Mouse (Mus musculus) C2C12 (cell line): ENCODE measurements around the gene Sbno1. TPM values are rescaled to one million over a fixed set of nuclear protein-coding genes. Genes with fewer than 3 reads are reported as not detected.
"Not testable (repeated sequence)": the region's sequence is repeated elsewhere in the genome, so short reads cannot be mapped to it uniquely, and the experiment has no call there.

Experiments used
- H3K27me3 ChIP-seq: one replicate; pipeline ENCODE4 v1.6.1; 2011; ENCODE audit not compliant: control insufficient read depth, insufficient read depth, insufficient read length
- H3K36me3 ChIP-seq: one replicate; pipeline ENCODE4 v1.6.1; 2011; ENCODE audit not compliant: control insufficient read depth, insufficient read depth
- H3K4me3 ChIP-seq: one replicate; pipeline ENCODE4 v1.5.1; 2011; ENCODE audit warnings: mild to moderate bottlenecking, control low read depth; ENCODE audit not compliant: poor library complexity, insufficient read depth, severe bottlenecking
- H3K79me2 ChIP-seq: one replicate; pipeline ENCODE4 v1.6.1; 2011; ENCODE audit not compliant: control insufficient read depth, insufficient read depth
- H3K79me3 ChIP-seq: one replicate; pipeline ENCODE4 v1.6.1; 2011; ENCODE audit warnings: low read depth, control low read depth
- H3ac ChIP-seq: one replicate; pipeline ENCODE3; 2011; ENCODE audit warnings: low read depth; ENCODE audit not compliant: control insufficient read depth, insufficient read length
- CEBPB ChIP-seq: IDR thresholded peaks from one replicate; pipeline ENCODE4 v1.6.1; 2011; ENCODE audit warnings: low read depth, mild to moderate bottlenecking, control low read depth, moderate library complexity
- CTCF ChIP-seq: IDR thresholded peaks from one replicate; pipeline ENCODE4 v1.5.1; 2011; ENCODE audit not compliant: control insufficient read depth, insufficient read depth, insufficient read length
- FOSL1 ChIP-seq: IDR thresholded peaks from one replicate; pipeline ENCODE4 v1.8.0; 2011; ENCODE audit warnings: mild to moderate bottlenecking, low read length; ENCODE audit not compliant: poor library complexity, insufficient read depth, severe bottlenecking
- MAX ChIP-seq: IDR thresholded peaks from one replicate; pipeline ENCODE4 v1.6.1; 2011; ENCODE audit warnings: mild to moderate bottlenecking, control low read depth
- MYOD1 ChIP-seq: IDR thresholded peaks from one replicate; pipeline ENCODE4 v1.6.1; 2011; ENCODE audit warnings: low read depth; ENCODE audit not compliant: control insufficient read depth, insufficient read length
- MYOG ChIP-seq: IDR thresholded peaks from one replicate; pipeline ENCODE4 v1.6.1; 2011; ENCODE audit not compliant: control insufficient read depth, insufficient read length; ENCODE audit errors: extremely low read depth
- USF1 ChIP-seq: IDR thresholded peaks from one replicate; pipeline ENCODE4 v1.6.1; 2011; ENCODE audit warnings: low read depth, mild to moderate bottlenecking, control low read depth, moderate library complexity
- polyA plus RNA-seq: library from polyadenylated mRNA; unstranded; fragments of >200 nt; fragmentation: generic; extraction: Trizol; gene quantifications from one replicate; pipeline ENCODE4 v1.2.1, GENCODE M21; 2012; ENCODE audit warnings: missing spikeins

The Sbno1 gene
- polyA plus RNA-seq, 1 experiment: 13.0 TPM

DNA sequence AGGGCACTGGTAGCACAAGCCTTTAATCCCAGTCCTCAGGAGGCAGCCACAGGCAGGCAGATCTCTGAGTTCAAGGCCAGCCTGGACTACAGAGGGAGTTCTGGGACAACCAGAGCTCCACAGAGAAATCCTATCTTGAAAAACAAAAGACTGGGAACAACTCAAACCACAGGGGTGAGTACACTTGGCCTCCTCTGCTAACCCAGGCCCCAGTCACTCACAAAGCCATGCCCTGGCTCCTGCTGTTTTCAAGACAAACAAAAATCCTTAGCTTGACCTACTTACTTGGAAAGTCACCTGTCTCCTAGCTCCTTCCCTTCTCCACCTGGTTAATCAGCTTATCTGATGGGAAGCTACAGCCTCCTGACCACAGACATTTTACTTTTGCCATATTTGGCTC, 39.1 kb upstream of the Sbno1 start:
- no peak overlapping the region for H3K4me3 ChIP-seq
- H3K27me3 ChIP-seq: no peaks in the 10 kb centered on the region
- no peaks in the 10 kb centered on the region for H3K79me3 ChIP-seq
- TF ChIP-seq CEBPB (no peak), MAX (no peak), MYOD1 (no peak), FOSL1 (no peak), USF1 (no peak), CTCF (no peak), MYOG (no peak)
- H3K36me3 ChIP-seq: peaks cover 26% of the 10 kb centered on the region
- no peaks in the 10 kb centered on the region for H3K79me2 ChIP-seq
- no peak overlapping the region for H3ac ChIP-seq

DNA sequence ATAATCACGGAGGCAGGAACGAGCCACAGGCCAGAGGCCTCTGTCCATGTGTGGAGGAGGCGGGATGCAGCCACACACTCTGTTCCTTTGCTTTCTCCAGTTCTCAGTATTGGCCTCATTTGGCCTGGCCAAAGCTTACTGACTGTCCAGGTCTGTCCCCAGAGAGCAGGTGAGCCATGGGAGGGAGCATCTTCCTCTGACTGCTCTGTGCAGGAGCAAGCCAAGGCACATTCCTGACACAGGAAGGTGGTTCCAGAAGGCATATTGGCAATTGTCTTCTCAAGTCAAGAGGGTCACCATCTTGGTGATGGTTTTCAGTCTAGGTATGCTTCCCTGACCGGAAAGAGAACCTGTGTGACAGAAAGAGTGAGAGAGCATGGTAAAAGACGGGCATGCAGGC, 37.7 kb upstream of the Sbno1 start:
- H3K79me3 ChIP-seq: no peaks in the 10 kb centered on the region
- no peak overlapping the region for H3ac ChIP-seq
- TF ChIP-seq MYOG: no peak
- no peak overlapping the region for H3K4me3 ChIP-seq
- no peaks in the 10 kb centered on the region for H3K79me2 ChIP-seq
- H3K27me3 ChIP-seq: no peaks in the 10 kb centered on the region
- H3K36me3 ChIP-seq: peaks cover 40% of the 10 kb centered on the region

DNA sequence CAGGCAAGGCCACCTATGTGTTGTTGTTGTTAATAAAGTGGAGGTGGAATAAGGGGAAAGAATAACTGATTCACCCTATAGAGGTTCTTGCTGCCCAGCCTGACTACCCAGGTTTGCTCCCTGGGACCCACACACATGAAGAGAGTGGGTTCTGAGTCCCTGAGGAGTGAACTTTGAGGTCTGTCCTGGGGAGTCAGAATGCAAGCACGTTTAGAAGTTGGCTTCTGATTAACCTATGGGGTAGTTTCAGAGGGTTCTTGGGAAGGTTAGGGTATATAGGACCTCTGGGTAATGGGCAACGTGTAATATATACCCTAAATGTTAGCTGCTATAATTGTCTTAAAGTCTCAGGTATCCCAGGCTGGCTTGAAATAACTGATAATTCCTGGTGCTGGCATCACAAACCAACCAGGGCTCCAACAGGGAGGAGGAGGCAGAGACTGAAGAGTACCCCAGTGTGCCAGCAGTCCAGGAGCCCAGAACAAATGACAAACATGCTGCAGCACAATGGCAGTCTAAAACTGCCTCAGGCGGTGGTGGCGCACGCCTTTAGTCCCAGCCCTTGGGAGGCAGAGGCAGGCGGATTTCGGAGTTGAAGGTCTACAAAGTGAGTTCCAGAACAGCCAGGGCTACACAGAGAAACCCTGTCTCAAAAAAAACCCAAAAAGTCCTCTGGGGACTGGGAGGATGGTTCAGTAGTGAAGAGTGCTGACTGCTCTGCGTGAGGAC, 36.7 kb upstream of the Sbno1 start:
- TF ChIP-seq MYOD1: no peak
- TF ChIP-seq MYOG: no peak
- TF ChIP-seq MAX: no peak
- TF ChIP-seq CEBPB: no peak
- no peak for TF ChIP-seq FOSL1
- TF ChIP-seq USF1: no peak
- TF ChIP-seq CTCF: no peak
- Histone ChIP-seq H3K27me3 (no peaks in the 10 kb centered on the region), H3ac (no peak overlapping the region), H3K4me3 (no peak overlapping the region), H3K79me2 (no peaks in the 10 kb centered on the region), H3K79me3 (no peaks in the 10 kb centered on the region), H3K36me3 (peaks cover 46% of the 10 kb centered on the region)

DNA sequence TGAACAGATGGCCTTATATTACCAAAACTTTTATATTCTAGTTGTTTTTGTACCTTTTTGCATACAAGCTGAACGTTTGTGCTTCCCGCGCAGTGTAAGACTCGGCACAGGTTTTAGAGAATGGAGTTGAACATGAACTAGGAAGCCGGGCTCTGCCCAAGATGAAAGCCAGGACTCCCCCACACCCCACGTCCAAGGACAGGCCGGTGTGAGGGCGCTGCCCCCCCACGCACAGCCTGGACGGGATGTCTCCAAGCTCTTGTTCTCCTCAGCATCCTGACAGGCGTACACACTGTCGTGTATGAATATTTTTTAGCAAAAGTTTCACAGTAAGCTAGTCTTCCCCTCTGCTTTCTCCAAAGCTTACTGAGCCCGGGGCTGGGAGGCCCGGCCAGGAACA, 35.1 kb upstream of the Sbno1 start:
- peaks cover 61% of the 10 kb centered on the region for H3K36me3 ChIP-seq
- H3K79me3 ChIP-seq, H3K27me3 ChIP-seq, H3ac ChIP-seq, H3K4me3 ChIP-seq, H3K79me2 ChIP-seq: not testable (repeated sequence)

DNA sequence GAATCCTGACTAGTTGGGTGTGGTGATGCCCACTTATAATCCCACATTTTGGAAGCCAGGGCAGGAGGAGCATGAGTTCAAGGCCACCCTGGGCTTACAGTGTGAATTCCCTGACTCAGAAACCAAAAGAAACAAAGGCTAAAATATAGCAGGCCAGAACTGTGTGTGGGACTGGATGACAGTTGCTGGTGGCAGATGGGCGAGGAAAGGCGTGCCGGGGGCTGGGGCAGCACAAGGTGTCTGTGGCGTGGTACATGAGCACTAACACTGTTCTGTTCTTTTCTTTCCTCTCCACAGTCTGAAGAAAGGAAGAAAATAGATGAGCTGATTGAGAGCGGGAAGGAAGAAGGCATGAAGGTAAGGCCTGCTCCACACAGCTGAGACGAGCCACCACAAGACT, 31.0 kb upstream of the Sbno1 start:
- H3K27me3 ChIP-seq: no peaks in the 10 kb centered on the region
- H3K4me3 ChIP-seq: no peak overlapping the region
- TF ChIP-seq FOSL1 (no peak), CTCF (no peak), MYOD1 (no peak), MAX (no peak), MYOG (no peak), CEBPB (no peak), USF1 (no peak)
- H3K36me3 ChIP-seq: peaks cover 87% of the 10 kb centered on the region
- H3K79me2 ChIP-seq: peaks cover 18% of the 10 kb centered on the region
- peaks cover 6% of the 10 kb centered on the region for H3K79me3 ChIP-seq
- no peak overlapping the region for H3ac ChIP-seq

DNA sequence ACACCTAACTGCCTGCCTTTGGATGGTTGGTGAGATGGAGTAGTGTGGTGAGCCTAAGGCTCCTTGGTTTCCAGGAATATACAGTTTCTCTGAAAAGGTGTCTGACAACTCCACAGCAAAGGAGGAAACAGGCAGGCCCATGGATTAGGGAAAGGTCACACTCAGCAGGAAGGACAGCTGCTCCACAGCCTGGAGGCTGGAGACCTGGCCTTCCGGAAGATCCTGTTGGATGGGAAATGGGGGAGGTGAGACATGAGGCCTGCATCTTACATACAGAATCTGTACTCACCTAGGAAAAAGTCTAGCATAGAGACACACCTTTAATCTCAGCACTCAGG, 28.2 kb upstream of the Sbno1 start:
- H3K27me3 ChIP-seq: no peaks in the 10 kb centered on the region
- H3ac ChIP-seq: no peak overlapping the region
- TF ChIP-seq MYOD1: no peak
- no peak for TF ChIP-seq MAX
- TF ChIP-seq CEBPB: no peak
- TF ChIP-seq USF1: no peak
- no peak for TF ChIP-seq FOSL1
- TF ChIP-seq MYOG: no peak
- TF ChIP-seq CTCF: no peak
- no peak overlapping the region for H3K4me3 ChIP-seq
- peaks cover 94% of the 10 kb centered on the region for H3K36me3 ChIP-seq
- peaks cover 45% of the 10 kb centered on the region for H3K79me2 ChIP-seq
- H3K79me3 ChIP-seq: peaks cover 20% of the 10 kb centered on the region
